Mouse (Mus musculus) bone marrow, adult 2 months (tissue): ENCODE results near the gene Prf1.

Experiments used
- CTCF ChIP-seq: fragments of 200-500 bp; IDR thresholded peaks from 2 replicates; pipeline ENCODE4 v1.5.1; 2011; ENCODE audit warnings: low read length, control low read depth; ENCODE audit not compliant: control insufficient read depth, insufficient read depth
- POLR2A ChIP-seq: fragments of 200-500 bp; IDR thresholded peaks from 2 replicates; pipeline ENCODE4 v1.6.1; 2011; ENCODE audit warnings: low read depth, mild to moderate bottlenecking, control low read depth, low read length, borderline replicate concordance; ENCODE audit not compliant: control insufficient read depth

- no peak for TF ChIP-seq CTCF
- TF ChIP-seq POLR2A: no peak
Observed at GRCm38 (mm10) chr10:61315324-61315880, 17.8 kb downstream of the Prf1 start.
